Mouse (Mus musculus) erythroblast, adult 5-6 weeks (primary cell): ENCODE data around the gene Jchain. TPM values are rescaled to one million over a fixed set of nuclear protein-coding genes. Genes with fewer than 3 reads are reported as not detected.
"Not testable (repeated sequence)": the region's sequence is repeated elsewhere in the genome, so short reads cannot be mapped to it uniquely, and the experiment has no call there.

Experiments
- ATAC-seq: replicated peaks from 2 replicates; pipeline ENCODE4 v1.8.0; 2016; ENCODE audit warnings: moderate number of reproducible peaks, mild to moderate bottlenecking, moderate TSS enrichment, inconsistent platforms; ENCODE audit not compliant: poor library complexity, low FRiP score, severe bottlenecking
- total RNA-seq, 2 experiments: library from RNA; stranded (forward) in 1 of 2; stranded (reverse) in 1 of 2; fragments of 150-400 nt in 1 of 2; fragments of 200-764, 138-1000 nt in 1 of 2; gene quantifications; 2 replicates each; pipeline versions ENCODE4 v1.2.3 to v1.2.4; 2015 to 2017; ENCODE audit warnings: low replicate concordance in 2 of 2

Gene Jchain
- total RNA-seq (2015; ENCODE audit: low replicate concordance) (73.6 and 78.4 TPM in 2 replicates), total RNA-seq (2017; ENCODE audit: low replicate concordance) (36.3 and 37.8 TPM in 2 replicates)

- no peak for ATAC-seq
Measured at GRCm38 (mm10) chr5:88527657-88528056, at the start of gene Jchain. Jchain (minus strand) TSS chr5:88527891.

- no peak for ATAC-seq
Measured at GRCm38 (mm10) chr5:88575506-88576338, 48.0 kb upstream of the Jchain start.

GRCm38 (mm10) chr5:88574829-88575228, 47.1 kb upstream of the Jchain start:
- ATAC-seq = no peak

GRCm38 (mm10) chr5:88569541-88569940, 41.9 kb upstream of the Jchain start:
- no peak for ATAC-seq

GRCm38 (mm10) chr5:88566034-88566841, 38.5 kb upstream of the Jchain start:
- ATAC-seq = no peak

- 0 out of 2 replicates have a peak, but pooled peaks have one; percentile 45 for ATAC-seq
Measured at GRCm38 (mm10) chr5:88565148-88566033, 37.7 kb upstream of the Jchain start.

GRCm38 (mm10) chr5:88564501-88565147, 36.9 kb upstream of the Jchain start, which contains the start of gene Rufy3:
Rufy3 (plus strand) TSS chr5:88565040.
- ATAC-seq = peak; percentile 79

GRCm38 (mm10) chr5:88562863-88563780, 35.4 kb upstream of the Jchain start:
- no peak for ATAC-seq

GRCm38 (mm10) chr5:88561080-88561814, 33.6 kb upstream of the Jchain start:
- no peak for ATAC-seq

GRCm38 (mm10) chr5:88558991-88559390, 31.3 kb upstream of the Jchain start:
- ATAC-seq = no peak

- ATAC-seq = peak; percentile 99
Measured at GRCm38 (mm10) chr5:88554086-88554886, 26.6 kb upstream of the Jchain start, which contains the start of gene Utp3. Utp3 (plus strand) TSS chr5:88554462.

GRCm38 (mm10) chr5:88553271-88554085, 25.8 kb upstream of the Jchain start:
- ATAC-seq = peak; percentile 75

- ATAC-seq = no peak
Measured at GRCm38 (mm10) chr5:88545536-88545935, 17.8 kb upstream of the Jchain start.

GRCm38 (mm10) chr5:88544411-88544810, 16.7 kb upstream of the Jchain start:
- ATAC-seq = not testable (repeated sequence)

- no peak for ATAC-seq
Measured at GRCm38 (mm10) chr5:88542651-88543282, 15.1 kb upstream of the Jchain start.
